Mouse (Mus musculus): ENCODE measurements around the gene Rsad2. TPM values are rescaled to one million over a fixed set of nuclear protein-coding genes. Genes with fewer than 3 reads are reported as not detected.
A peak's percentile ranks its signal among the peaks of the same experiment; 100 is the strongest.
"Not testable (repeated sequence)": the region's sequence is repeated elsewhere in the genome, so short reads cannot be mapped to it uniquely, and the experiment has no call there.

Gene Rsad2
- total and polyA plus RNA-seq, 2 experiments: 3.6 to 6.2 TPM

DNA sequence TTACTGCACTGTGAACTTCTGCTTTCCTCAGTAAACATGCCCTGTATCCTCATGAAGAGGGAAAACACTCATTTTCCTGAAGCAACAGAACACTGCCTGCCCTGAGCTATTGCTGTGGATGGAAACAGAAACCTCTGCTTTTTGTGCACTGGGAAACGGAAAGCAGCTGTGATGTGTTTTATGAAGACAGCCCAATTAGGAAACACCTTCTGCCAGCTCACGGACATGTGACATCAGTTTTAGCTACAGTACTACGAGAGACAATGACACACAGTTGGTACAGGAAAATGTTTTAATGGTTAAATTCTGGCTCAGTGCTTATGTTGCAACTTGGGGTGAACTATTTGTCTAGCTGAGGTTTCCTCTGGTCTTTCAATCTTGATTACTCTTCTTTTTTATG is 16.9 kb downstream of the Rsad2 start:
- no peak overlapping the region for H3K27ac ChIP-seq (replicated peaks; ENCODE audit: insufficient read depth, low read depth, low read length)
- TF ChIP-seq CTCF (IDR thresholded peaks at IDR 0.05; ENCODE audit: low read depth, low read length): no peak
- H3K36me3 ChIP-seq (ENCODE audit: control insufficient read depth, insufficient read depth, low read length): no peaks in the 10 kb centered on the region
- no peaks in the 10 kb centered on the region for H3K79me2 ChIP-seq (ENCODE audit: control insufficient read depth, insufficient read depth, low read length)
- no peak overlapping the region for H3K9ac ChIP-seq (ENCODE audit: low read depth, low read length)
- 71% methylated on average over 3 of the region's 3 CpGs for WGBS
- DNase-seq (ENCODE audit: extremely low read depth, low read depth, low spot score): no peak
- no peaks in the 10 kb centered on the region for H3K27me3 ChIP-seq (ENCODE audit: control insufficient read depth, insufficient read depth, low read length)
- no peaks in the 10 kb centered on the region; the same call in 1 of the 2 replicates for H3K4me1 ChIP-seq (ENCODE audit: control insufficient read depth, insufficient read depth, low read length)
- H3K4me3 ChIP-seq (ENCODE audit: insufficient read depth, low read depth, low read length): no peak overlapping the region

DNA sequence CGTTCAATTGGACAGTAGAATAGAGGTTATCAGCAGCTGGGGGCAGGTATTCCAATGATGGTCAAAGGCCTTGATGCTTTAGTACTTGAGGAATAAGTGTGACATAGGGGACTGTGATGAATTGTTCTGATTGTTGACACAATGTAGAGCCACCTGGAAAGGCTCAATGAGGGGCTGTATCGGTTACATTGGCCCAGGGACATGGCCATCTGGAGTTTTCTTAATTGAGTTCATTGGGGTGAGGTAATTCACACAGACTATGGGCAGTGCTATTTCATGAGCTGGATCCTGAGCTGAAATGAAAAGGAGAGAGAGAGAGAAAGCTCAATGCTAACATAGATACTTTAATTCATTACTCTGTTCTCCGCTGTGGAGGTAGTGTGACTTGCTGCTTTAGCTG is 18.3 kb downstream of the Rsad2 start:
- TF ChIP-seq CTCF (IDR thresholded peaks at IDR 0.05; ENCODE audit: low read depth, low read length): no peak
- Histone ChIP-seq H3K4me3 (ENCODE audit: insufficient read depth, low read depth, low read length) (no peak overlapping the region), H3K27me3 (ENCODE audit: control insufficient read depth, insufficient read depth, low read length) (no peaks in the 10 kb centered on the region), H3K4me1 (ENCODE audit: control insufficient read depth, insufficient read depth, low read length) (no peaks in the 10 kb centered on the region; the same call in 1 of the 2 replicates), H3K9ac (ENCODE audit: low read depth, low read length) (no peak overlapping the region), H3K79me2 (ENCODE audit: control insufficient read depth, insufficient read depth, low read length) (no peaks in the 10 kb centered on the region), H3K36me3 (ENCODE audit: control insufficient read depth, insufficient read depth, low read length) (no peaks in the 10 kb centered on the region), H3K27ac (replicated peaks; ENCODE audit: insufficient read depth, low read depth, low read length) (no peak overlapping the region)
- no peak for DNase-seq (ENCODE audit: extremely low read depth, low read depth, low spot score)
- WGBS: 69% methylated on average over 3 of the region's 3 CpGs

DNA sequence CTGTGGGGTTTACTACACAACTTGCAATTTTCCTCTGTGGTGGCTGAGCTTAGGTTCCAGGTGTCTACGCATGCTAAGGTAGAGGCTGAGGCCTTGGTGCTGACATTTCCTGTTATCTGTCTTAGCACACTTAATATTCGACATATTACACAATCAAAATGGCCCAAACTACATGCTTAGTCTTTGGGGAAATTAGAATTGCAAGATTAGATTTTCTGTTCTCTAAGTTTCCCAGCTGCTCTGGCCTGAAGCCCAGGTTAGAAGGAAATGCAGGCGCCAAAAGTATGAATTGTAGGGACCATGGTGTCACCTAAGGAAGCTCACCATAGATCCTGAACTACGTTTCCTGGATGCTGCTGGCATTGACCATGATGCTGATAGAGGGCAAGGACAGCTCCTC is 19.9 kb downstream of the Rsad2 start:
- H3K79me2 ChIP-seq (ENCODE audit: control insufficient read depth, insufficient read depth, low read length): no peaks in the 10 kb centered on the region
- no peak overlapping the region for H3K27ac ChIP-seq (replicated peaks; ENCODE audit: insufficient read depth, low read depth, low read length)
- no peaks in the 10 kb centered on the region; the same call in 1 of the 2 replicates for H3K4me1 ChIP-seq (ENCODE audit: control insufficient read depth, insufficient read depth, low read length)
- WGBS: 76% methylated on average over 4 of the region's 4 CpGs
- no peak for DNase-seq (ENCODE audit: extremely low read depth, low read depth, low spot score)
- no peaks in the 10 kb centered on the region for H3K27me3 ChIP-seq (ENCODE audit: control insufficient read depth, insufficient read depth, low read length)
- H3K36me3 ChIP-seq (ENCODE audit: control insufficient read depth, insufficient read depth, low read length): no peaks in the 10 kb centered on the region
- no peak overlapping the region for H3K9ac ChIP-seq (ENCODE audit: low read depth, low read length)
- H3K4me3 ChIP-seq (ENCODE audit: insufficient read depth, low read depth, low read length): no peak overlapping the region
- TF ChIP-seq POLR2A (IDR thresholded peaks at IDR 0.05; ENCODE audit: extremely low read depth, insufficient read depth, low read length): no peak
- no peak for TF ChIP-seq CTCF (IDR thresholded peaks at IDR 0.05; ENCODE audit: low read depth, low read length)

DNA sequence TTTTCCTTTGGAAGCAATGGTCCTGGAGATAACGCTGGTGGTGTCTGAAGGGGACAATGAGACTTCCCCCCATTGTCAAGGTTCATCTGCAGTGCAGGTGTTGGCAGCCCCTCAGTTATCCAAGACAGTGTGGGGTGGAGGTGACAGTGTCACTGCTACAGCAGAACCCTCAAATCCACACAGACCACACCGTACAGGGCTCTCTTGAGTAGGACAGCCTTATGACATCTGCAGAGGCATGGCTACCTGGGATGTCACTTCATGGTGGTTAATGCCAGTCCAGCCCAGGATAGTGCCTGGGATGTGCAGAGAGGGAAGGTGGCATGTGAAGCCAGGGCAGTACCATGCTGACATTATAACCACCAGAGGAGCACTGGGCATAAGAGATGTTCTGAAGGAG is 27.5 kb downstream of the Rsad2 start:
- not testable (repeated sequence) for H3K4me1 ChIP-seq (ENCODE audit: control insufficient read depth, insufficient read depth, low read length); H3K36me3 ChIP-seq (ENCODE audit: control insufficient read depth, insufficient read depth, low read length); H3K79me2 ChIP-seq (ENCODE audit: control insufficient read depth, insufficient read depth, low read length); H3K27ac ChIP-seq (replicated peaks; ENCODE audit: insufficient read depth, low read depth, low read length); DNase-seq (ENCODE audit: extremely low read depth, low read depth, low spot score); H3K27me3 ChIP-seq (ENCODE audit: control insufficient read depth, insufficient read depth, low read length); H3K9ac ChIP-seq (ENCODE audit: low read depth, low read length); H3K4me3 ChIP-seq (ENCODE audit: insufficient read depth, low read depth, low read length)
- WGBS: 81% methylated on average over 2 of the region's 2 CpGs

- no peak overlapping the region for H3K4me3 ChIP-seq (ENCODE audit: insufficient read depth, low read depth, low read length)
- no peaks in the 10 kb centered on the region for H3K4me1 ChIP-seq (ENCODE audit: control insufficient read depth, insufficient read depth, low read length)
- H3K27me3 ChIP-seq (ENCODE audit: control insufficient read depth, insufficient read depth, low read length): no peaks in the 10 kb centered on the region
- H3K27ac ChIP-seq (replicated peaks; ENCODE audit: insufficient read depth, low read depth, low read length): no peak overlapping the region
- peak; percentile 55 for TF ChIP-seq CTCF (IDR thresholded peaks at IDR 0.05; ENCODE audit: low read depth, low read length)
- no peak for TF ChIP-seq POLR2A (IDR thresholded peaks at IDR 0.05; ENCODE audit: extremely low read depth, insufficient read depth, low read length)
- WGBS: 98% methylated on average over 2 of the region's 2 CpGs
- peak; percentile 54 for DNase-seq (ENCODE audit: extremely low read depth, low read depth, low spot score)
- H3K36me3 ChIP-seq (ENCODE audit: control insufficient read depth, insufficient read depth, low read length): no peaks in the 10 kb centered on the region
- no peaks in the 10 kb centered on the region for H3K79me2 ChIP-seq (ENCODE audit: control insufficient read depth, insufficient read depth, low read length)
- H3K9ac ChIP-seq (ENCODE audit: low read depth, low read length): no peak overlapping the region
Measured at GRCm38 (mm10) chr12:26424841-26425240, 31.4 kb downstream of the Rsad2 start.

DNA sequence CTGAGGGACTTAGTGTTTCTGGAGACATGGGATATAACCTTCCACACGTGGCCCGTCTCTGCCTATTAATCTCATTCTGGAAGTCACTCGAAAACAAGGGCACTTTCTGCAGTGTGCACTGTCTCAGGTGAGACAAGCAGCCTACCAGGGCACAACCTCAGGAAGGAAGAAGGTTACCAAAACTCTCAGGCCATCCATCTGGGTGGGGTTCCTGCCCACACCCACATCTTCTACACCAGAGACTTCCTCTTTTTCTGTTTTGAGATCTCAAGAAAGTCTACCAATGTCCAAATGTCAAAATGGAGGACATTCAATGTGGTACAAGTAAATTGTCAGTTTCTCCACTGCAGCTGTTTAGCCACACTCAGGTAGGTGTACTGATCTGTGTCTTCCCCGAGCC is 37.9 kb downstream of the Rsad2 start:
- 0 out of 2 replicates have a peak, but pooled peaks cover 2% of the 10 kb centered on the region for H3K79me2 ChIP-seq (ENCODE audit: control insufficient read depth, insufficient read depth, low read length)
- H3K27me3 ChIP-seq (ENCODE audit: control insufficient read depth, insufficient read depth, low read length): no peaks in the 10 kb centered on the region
- no peaks in the 10 kb centered on the region for H3K4me1 ChIP-seq (ENCODE audit: control insufficient read depth, insufficient read depth, low read length)
- H3K9ac ChIP-seq (ENCODE audit: low read depth, low read length): no peak overlapping the region
- TF ChIP-seq POLR2A (IDR thresholded peaks at IDR 0.05; ENCODE audit: extremely low read depth, insufficient read depth, low read length) (no peak), CTCF (IDR thresholded peaks at IDR 0.05; ENCODE audit: low read depth, low read length) (no peak)
- no peak for DNase-seq (ENCODE audit: extremely low read depth, low read depth, low spot score)
- no peak overlapping the region for H3K27ac ChIP-seq (replicated peaks; ENCODE audit: insufficient read depth, low read depth, low read length)
- 74% methylated on average over 4 of the region's 4 CpGs for WGBS
- H3K4me3 ChIP-seq (ENCODE audit: insufficient read depth, low read depth, low read length): no peak overlapping the region
- no peaks in the 10 kb centered on the region for H3K36me3 ChIP-seq (ENCODE audit: control insufficient read depth, insufficient read depth, low read length)
